In the genomic region with DNA sequence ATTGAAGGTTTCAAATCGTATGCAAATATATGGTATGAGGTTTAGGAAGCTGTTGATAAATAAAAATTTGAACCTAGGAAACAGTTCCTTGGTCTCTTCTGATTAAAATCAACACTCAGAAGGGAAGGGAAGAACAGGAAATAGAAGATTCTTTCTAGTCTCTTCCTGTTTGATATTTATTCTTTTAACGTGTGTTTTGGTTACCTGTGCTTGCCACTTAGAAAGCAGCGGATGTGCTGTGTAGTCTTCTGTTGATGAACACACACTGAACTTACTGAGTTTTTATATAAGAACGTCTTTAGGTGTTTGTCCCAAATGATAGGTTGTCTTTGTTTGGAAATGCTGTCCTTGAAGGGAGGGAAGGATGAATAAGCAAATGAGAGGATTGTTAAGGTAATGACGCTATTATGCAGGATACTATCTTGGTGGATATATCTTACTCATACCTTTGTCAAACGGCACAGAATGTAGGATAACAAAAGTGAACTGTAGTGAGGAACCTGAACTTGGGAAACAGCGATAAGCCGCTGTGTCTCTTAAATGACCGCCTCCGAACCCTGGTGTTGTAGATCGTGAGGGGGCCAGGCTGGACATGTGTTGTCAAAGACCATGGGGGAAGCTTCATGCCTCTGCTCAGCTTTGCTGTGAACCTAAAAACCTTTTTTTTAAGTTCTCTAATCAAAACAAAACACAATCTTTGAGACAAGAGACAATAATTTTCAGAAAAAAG, we compare ENCODE assay signal across 7 mouse cellular contexts. TPM values are rescaled to one million over a fixed set of nuclear protein-coding genes. Genes with fewer than 3 reads are reported as not detected.
A peak's percentile ranks its signal among the peaks of the same experiment; 100 is the strongest.
DNase-seq lines count a peak whose midpoint lies in the region; ATAC-seq lines count a peak whose summit lies in the region.

No protein-coding gene starts in this region.

- H3K27me3 ChIP-seq in neural tube, embryonic 11.5 days (ENCODE audit: control insufficient read depth, insufficient read depth, low read length) = no peaks in the 10 kb centered on the region
- H3K27me3 ChIP-seq in forebrain, embryonic 10.5 days (ENCODE audit: poor library complexity, severe bottlenecking) = peaks cover 47% of the 10 kb centered on the region
- H3K27me3 ChIP-seq in limb, embryonic 12.5 days = no peaks in the 10 kb centered on the region
- no peaks in the 10 kb centered on the region for H3K27me3 ChIP-seq in stomach, embryonic 16.5 days (ENCODE audit: control insufficient read depth, insufficient read depth, low read length)

- H3K27ac ChIP-seq in neural tube, embryonic 11.5 days (ENCODE audit: low read depth, low read length) = no peak overlapping the region
- no peak overlapping the region for H3K27ac ChIP-seq in forebrain, embryonic 10.5 days
- no peak overlapping the region for H3K27ac ChIP-seq in limb, embryonic 12.5 days
- H3K27ac ChIP-seq in stomach, embryonic 16.5 days (ENCODE audit: low read length) = peak overlapping the region; percentile 85; the same call in 1 of the 2 replicates

- peak overlapping the region; percentile 66 for H3K4me2 ChIP-seq in neural tube, embryonic 11.5 days (ENCODE audit: low read depth)
- peak overlapping the region; percentile 83 for H3K4me2 ChIP-seq in limb, embryonic 12.5 days
- H3K4me2 ChIP-seq in stomach, embryonic 16.5 days (ENCODE audit: low read depth, low read length) = peak overlapping the region; percentile 86

- H3K4me1 ChIP-seq in neural tube, embryonic 11.5 days (ENCODE audit: control insufficient read depth, insufficient read depth, low read length) = no peaks in the 10 kb centered on the region
- H3K4me1 ChIP-seq in forebrain, embryonic 10.5 days = peaks cover 17% of the 10 kb centered on the region
- peaks cover 11% of the 10 kb centered on the region for H3K4me1 ChIP-seq in limb, embryonic 12.5 days (replicated peaks)
- H3K4me1 ChIP-seq in stomach, embryonic 16.5 days (ENCODE audit: control insufficient read depth, insufficient read depth, low read length) = peaks cover 15% of the 10 kb centered on the region

- H3K4me3 ChIP-seq in neural tube, embryonic 11.5 days (ENCODE audit: low read depth, low read length) = peak overlapping the region; percentile 64
- peak overlapping the region; percentile 70 for H3K4me3 ChIP-seq in forebrain, embryonic 10.5 days
- H3K4me3 ChIP-seq in limb, embryonic 12.5 days (replicated peaks) = peak overlapping the region; percentile 77
- H3K4me3 ChIP-seq in stomach, embryonic 16.5 days (replicated peaks; ENCODE audit: low read length) = peak overlapping the region; percentile 87

- DNase-seq in neural tube, embryonic 11.5 days (ENCODE audit: low spot score) = no peak
- DNase-seq in neural tube, embryonic 10.5 days (ENCODE audit: extremely low spot score, low spot score) = no peak
- no peak for DNase-seq in forebrain, embryonic 10.5 days (ENCODE audit: extremely low spot score, low spot score)
- no peak for DNase-seq in layer of hippocampus, adult 9-10 months (ENCODE audit: low spot score)
- DNase-seq in ovary, adult 18-20 months (ENCODE audit: low spot score) = no peak

- no peak for ATAC-seq in neural tube, embryonic 11.5 days (ENCODE audit: insufficient read depth, low FRiP score, low TSS enrichment)
- ATAC-seq in limb, embryonic 12.5 days (ENCODE audit: insufficient number of reproducible peaks, insufficient read depth, low FRiP score, low TSS enrichment, low read depth) = no peak
- no peak for ATAC-seq in stomach, embryonic 16.5 days (ENCODE audit: insufficient read depth, low FRiP score)

- 66% methylated on average over 11 of the region's 11 CpGs for WGBS in neural tube, embryonic 11.5 days
- whole genome bisulfite sequencing in forebrain, embryonic 10.5 days = 65% methylated on average over 11 of the region's 11 CpGs
- WGBS in limb, embryonic 12.5 days = 66% methylated on average over 11 of the region's 11 CpGs
- 33% methylated on average over 11 of the region's 11 CpGs for WGBS in stomach, embryonic 16.5 days

- no peaks in the 10 kb centered on the region for H3K9me3 ChIP-seq in neural tube, embryonic 11.5 days (ENCODE audit: control insufficient read depth, low read length)
- H3K9me3 ChIP-seq in forebrain, embryonic 10.5 days = no peaks in the 10 kb centered on the region
- no peaks in the 10 kb centered on the region for H3K9me3 ChIP-seq in limb, embryonic 12.5 days
- H3K9me3 ChIP-seq in stomach, embryonic 16.5 days (replicated peaks; ENCODE audit: control insufficient read depth, low read length) = no peaks in the 10 kb centered on the region

- no peaks in the 10 kb centered on the region for H3K36me3 ChIP-seq in neural tube, embryonic 11.5 days (ENCODE audit: control insufficient read depth, insufficient read depth, low read length)
- no peaks in the 10 kb centered on the region for H3K36me3 ChIP-seq in forebrain, embryonic 10.5 days (replicated peaks)
- H3K36me3 ChIP-seq in limb, embryonic 12.5 days = peaks cover 13% of the 10 kb centered on the region; the same call in 1 of the 2 replicates
- no peaks in the 10 kb centered on the region for H3K36me3 ChIP-seq in stomach, embryonic 16.5 days (ENCODE audit: control insufficient read depth, insufficient read depth, low read length)

- H3K9ac ChIP-seq in neural tube, embryonic 11.5 days (ENCODE audit: low read length) = no peak overlapping the region
- peak overlapping the region; percentile 90; the same call in 1 of the 2 replicates for H3K9ac ChIP-seq in limb, embryonic 12.5 days (replicated peaks)
- H3K9ac ChIP-seq in stomach, embryonic 16.5 days (ENCODE audit: low read length) = peak overlapping the region; percentile 93

RNA-seq across cellular contexts. Expression of gene Tes, which starts 1.4 kb away (rescaled TPM):
- 82.5 and 82.8 TPM in 2 replicates for polyA plus RNA-seq in neural tube, embryonic 11.5 days (2014; fragmentation: Nextera tagmentation; extraction: Ambion mirVana)
- polyA plus RNA-seq in forebrain, embryonic 10.5 days (2016; fragmentation: Nextera tagmentation; extraction: Ambion mirVana) = 41.2 and 43.1 TPM in 2 replicates
- polyA plus RNA-seq in limb, embryonic 12.5 days (2016; fragmentation: Nextera tagmentation; extraction: Ambion mirVana) = 93.4 and 106 TPM in 2 replicates
- 96.9 and 103 TPM in 2 replicates for polyA plus RNA-seq in stomach, embryonic 16.5 days (2015; fragmentation: Nextera tagmentation; extraction: Ambion mirVana)
